Mouse (Mus musculus) bone marrow, adult 2 months (tissue): ENCODE data around the gene Akt1. TPM values are rescaled to one million over a fixed set of nuclear protein-coding genes. Genes with fewer than 3 reads are reported as not detected.

Source experiments
- H3K27ac ChIP-seq: fragments of 200-500 bp; 2 replicates; pipeline ENCODE4 v1.5.1; 2012; ENCODE audit warnings: low read depth, mild to moderate bottlenecking, control low read depth, inconsistent platforms, low read length; ENCODE audit not compliant: control insufficient read depth, poor library complexity, insufficient read depth
- H3K4me1 ChIP-seq: fragments of 200-500 bp; 2 replicates; pipeline ENCODE4 v1.6.1; 2011; ENCODE audit warnings: low read length; ENCODE audit not compliant: control insufficient read depth, insufficient read depth
- H3K4me3 ChIP-seq: fragments of 200-500 bp; replicated peaks from 2 replicates; pipeline ENCODE3; 2011; ENCODE audit warnings: mild to moderate bottlenecking, low read depth, low read length, control low read depth; ENCODE audit not compliant: control insufficient read depth
- CTCF ChIP-seq: fragments of 200-500 bp; IDR thresholded peaks from 2 replicates; pipeline ENCODE4 v1.5.1; 2011; ENCODE audit warnings: low read length, control low read depth; ENCODE audit not compliant: control insufficient read depth, insufficient read depth
- POLR2A ChIP-seq: fragments of 200-500 bp; IDR thresholded peaks from 2 replicates; pipeline ENCODE4 v1.6.1; 2011; ENCODE audit warnings: low read depth, mild to moderate bottlenecking, control low read depth, low read length, borderline replicate concordance; ENCODE audit not compliant: control insufficient read depth
- WGBS: fragments of 180-500 bp; shearing (Covaris S2); methylation state at CpG from one replicate; pipeline ENCODE4 v1.1.7; 2018; 5-methylcytosine and 5-hydroxymethylcytosine counted together
- polyA plus RNA-seq: library from polyadenylated mRNA; stranded (reverse); fragments of >200 nt; gene quantifications from 2 replicates; pipeline ENCODE4 v1.2.4, GENCODE M21; 2011; ENCODE audit warnings: low replicate concordance; ENCODE audit not compliant: missing spikeins, insufficient read depth, insufficient read length

The Akt1 gene
- polyA plus RNA-seq, 1 experiment, result 56.1 TPM

DNA sequence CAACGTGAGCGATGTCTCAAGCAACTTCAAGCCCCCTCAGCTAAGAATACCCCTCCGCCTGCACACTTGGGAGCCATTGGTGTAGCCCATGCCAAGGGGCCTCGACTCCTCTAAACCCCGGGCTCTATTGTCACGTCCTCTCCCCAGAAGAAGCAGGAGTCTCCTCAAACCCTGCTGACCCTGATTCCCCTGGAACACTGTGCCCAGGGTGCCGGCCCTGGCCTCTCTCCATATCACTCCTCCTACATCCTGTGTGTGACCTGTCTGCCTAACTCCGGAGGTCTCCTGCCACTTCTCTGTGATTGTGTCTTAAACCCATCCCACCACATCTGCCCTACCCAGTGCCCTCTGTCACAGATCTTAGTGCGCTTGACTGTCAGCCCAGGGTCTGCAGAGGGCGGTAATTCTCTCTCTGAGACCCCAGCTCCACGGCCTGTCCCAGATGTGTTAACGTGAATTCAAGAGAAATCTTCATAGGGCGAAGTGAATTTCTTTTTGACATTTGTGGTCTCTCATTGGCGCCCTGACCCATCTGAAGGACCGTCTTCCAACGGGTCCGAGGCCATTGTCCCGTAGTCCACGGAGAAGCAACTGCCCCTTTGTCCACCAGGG lies 3.4 kb upstream of the Akt1 start:
- 42% methylated on average over 19 of the region's 19 CpGs for WGBS
- H3K4me1 ChIP-seq, result no peaks in the 10 kb centered on the region; the same call in 1 of the 2 replicates
- H3K27ac ChIP-seq, result peak overlapping the region; percentile 66; the same call in 1 of the 2 replicates
- TF ChIP-seq POLR2A (no peak), CTCF (no peak)
- H3K4me3 ChIP-seq, result peak overlapping the region; percentile 62

DNA sequence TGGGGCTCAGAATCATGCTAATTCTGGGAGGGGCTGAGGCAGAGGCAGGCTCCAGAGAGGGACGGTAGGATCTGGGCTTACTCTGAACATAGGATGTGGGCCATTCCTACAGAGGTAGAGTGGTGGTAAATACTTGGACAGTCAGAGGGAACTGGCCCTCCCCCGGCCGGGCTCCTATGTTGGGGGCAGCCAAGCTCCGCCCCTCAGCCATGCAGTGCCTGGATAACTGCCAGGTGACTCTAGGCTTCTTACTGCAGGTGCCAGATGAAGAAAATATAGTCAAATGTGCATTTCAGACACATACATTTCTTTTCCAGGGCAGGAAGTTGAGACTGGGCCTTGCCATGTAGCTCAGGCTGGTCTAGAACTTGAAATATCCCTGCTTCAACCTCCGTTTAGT lies 2.4 kb upstream of the Akt1 start:
- TF ChIP-seq POLR2A (no peak), CTCF (no peak)
- no peak overlapping the region for H3K4me3 ChIP-seq
- 48% methylated on average over 5 of the region's 5 CpGs for WGBS
- H3K27ac ChIP-seq, result no peak overlapping the region
- H3K4me1 ChIP-seq, result no peaks in the 10 kb centered on the region; the same call in 1 of the 2 replicates

DNA sequence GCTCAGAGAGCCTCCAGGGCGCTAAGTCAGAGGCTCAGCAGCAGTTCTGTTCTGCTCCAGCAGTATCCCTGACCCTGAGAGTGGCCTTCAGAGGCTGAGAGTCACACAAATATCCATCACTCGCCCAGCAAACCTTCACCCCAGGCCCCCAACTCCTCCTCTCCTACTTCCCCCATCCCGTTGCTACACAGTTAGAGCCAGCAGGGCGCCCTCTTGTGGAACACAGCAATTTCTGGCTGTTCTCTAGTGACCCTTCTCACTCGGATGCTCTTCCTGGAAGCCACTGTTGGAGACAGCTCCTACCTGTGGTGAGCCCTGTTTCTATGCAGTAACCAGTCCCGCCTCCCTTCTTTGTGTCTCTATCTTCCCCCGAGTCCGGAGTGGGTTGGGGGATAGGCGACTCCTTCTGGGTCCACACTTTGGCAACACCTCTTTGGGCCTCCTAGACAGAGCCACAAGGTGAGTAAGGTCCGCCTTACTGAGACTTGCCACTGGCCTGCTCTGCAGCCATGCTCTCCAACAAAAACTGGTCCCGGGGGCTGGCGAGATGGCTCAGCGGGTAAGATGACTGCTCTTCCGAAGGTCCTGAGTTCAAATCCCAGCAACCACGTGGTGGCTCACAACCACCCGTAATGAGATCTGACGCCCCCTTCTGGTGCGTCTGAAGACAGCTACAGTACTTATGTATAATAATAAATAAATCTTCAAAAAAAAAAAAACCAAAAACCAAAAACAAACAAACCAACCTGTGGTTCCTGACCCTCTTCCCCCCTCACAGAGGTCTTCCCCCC lies 756 bp upstream of the Akt1 start:
- WGBS, result 18% methylated on average over 18 of the region's 18 CpGs
- peak overlapping the region; percentile 94 for H3K27ac ChIP-seq
- H3K4me1 ChIP-seq, result no peaks in the 10 kb centered on the region; the same call in 1 of the 2 replicates
- peak overlapping the region; percentile 33 for H3K4me3 ChIP-seq
- TF ChIP-seq CTCF, result peak; percentile 92
- no peak for TF ChIP-seq POLR2A

DNA sequence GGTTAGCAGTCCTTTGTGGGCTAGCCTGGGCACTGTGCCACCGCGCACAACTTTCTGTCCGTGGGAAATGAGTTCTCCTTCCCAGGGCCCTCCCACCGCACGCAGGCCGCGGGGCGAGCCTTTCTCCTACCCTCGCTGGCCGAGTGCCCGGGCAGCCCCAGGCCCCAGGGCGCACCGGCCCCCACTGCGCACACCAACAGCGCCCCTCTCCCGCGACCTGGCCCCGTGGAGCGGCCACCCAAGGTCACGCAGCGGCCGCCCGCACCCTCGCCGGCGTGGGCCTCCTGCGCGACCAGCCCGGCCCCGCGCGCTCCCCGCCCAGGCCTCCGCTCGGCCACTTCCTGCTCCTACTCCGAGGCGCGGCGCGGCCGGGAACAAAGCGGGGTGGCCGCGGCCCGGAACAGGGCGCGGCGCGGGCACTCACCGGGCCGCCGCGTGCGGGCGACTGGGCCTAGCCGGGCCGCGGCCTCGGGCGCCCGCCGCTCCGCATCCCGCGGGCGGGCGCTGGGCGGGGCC lies 1.1 kb downstream of the Akt1 start:
- Histone ChIP-seq H3K4me1 (no peaks in the 10 kb centered on the region; the same call in 1 of the 2 replicates), H3K4me3 (peak overlapping the region; percentile 75), H3K27ac (peak overlapping the region; percentile 94)
- TF ChIP-seq CTCF, result no peak
- TF ChIP-seq POLR2A, result no peak; the same call in 1 of the 2 replicates
- WGBS, result 3% methylated on average over 67 of the region's 68 CpGs

DNA sequence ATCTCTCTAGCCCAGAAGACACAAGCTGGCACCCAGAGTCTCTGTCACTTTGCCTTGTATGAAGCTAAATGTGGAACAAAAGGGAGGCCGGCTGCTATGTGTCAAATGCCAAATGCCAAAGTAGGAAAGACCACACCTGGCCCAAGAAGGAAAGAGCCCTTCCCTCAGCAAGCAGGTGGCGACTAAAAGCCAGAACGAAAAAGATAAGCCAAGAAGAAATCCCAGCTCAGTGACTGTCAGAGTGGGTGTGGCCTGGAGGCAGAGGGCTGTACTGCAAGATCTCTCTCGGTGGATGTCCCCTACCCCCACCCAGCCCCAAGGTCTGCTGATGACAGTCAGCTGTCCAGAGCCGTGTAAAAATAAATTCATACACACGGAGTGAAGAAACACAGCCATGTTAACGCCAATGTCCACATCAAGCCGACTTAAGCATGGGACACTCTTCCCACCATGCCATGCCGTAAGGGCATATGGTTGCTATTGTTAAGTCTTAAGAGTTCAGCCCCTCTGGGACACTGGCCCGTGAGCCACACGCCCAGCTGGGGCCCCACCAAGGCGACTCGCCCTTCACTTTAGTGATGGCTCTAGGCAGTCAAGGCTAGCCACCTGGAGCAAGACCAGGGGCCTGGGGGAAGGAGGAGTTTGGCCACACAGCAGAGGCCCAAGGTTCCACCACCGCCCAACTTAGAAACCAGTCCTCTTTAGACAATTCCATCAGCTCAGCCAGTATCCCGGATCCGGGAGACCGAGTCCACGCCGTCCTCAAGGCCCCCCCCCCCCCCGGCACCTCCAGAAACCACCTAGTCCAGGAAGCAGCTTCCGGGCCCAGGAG lies 1.7 kb downstream of the Akt1 start:
- no peak for TF ChIP-seq POLR2A
- TF ChIP-seq CTCF, result no peak
- peak overlapping the region; percentile 94 for H3K27ac ChIP-seq
- 4% methylated on average over 21 of the region's 21 CpGs for WGBS
- peak overlapping the region; percentile 75 for H3K4me3 ChIP-seq
- no peaks in the 10 kb centered on the region; the same call in 1 of the 2 replicates for H3K4me1 ChIP-seq

DNA sequence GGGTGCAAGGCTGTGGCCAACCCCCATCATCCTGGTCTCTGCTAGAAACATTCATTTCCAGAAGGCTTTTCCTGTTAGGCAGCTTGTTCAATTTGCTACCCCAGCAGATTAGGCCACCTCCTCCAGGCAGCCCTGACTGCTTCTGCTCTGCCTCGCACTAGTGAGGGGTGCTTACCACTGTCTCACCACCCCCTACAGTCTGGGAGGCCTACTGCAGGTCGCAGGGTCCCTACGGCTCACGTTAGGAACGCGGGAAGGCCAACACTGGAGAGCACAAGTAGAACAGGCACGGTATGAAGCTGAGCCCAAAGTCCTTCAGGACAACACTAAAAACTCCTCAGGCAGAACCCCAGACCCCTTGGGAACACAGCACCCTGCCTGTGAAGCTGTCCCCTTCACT lies 2.8 kb downstream of the Akt1 start:
- peaks cover under 1% of the 10 kb centered on the region; the same call in 1 of the 2 replicates for H3K4me1 ChIP-seq
- no peak overlapping the region for H3K4me3 ChIP-seq
- TF ChIP-seq POLR2A (no peak), CTCF (no peak)
- WGBS, result 88% methylated on average over 7 of the region's 7 CpGs
- H3K27ac ChIP-seq, result no peak overlapping the region

DNA sequence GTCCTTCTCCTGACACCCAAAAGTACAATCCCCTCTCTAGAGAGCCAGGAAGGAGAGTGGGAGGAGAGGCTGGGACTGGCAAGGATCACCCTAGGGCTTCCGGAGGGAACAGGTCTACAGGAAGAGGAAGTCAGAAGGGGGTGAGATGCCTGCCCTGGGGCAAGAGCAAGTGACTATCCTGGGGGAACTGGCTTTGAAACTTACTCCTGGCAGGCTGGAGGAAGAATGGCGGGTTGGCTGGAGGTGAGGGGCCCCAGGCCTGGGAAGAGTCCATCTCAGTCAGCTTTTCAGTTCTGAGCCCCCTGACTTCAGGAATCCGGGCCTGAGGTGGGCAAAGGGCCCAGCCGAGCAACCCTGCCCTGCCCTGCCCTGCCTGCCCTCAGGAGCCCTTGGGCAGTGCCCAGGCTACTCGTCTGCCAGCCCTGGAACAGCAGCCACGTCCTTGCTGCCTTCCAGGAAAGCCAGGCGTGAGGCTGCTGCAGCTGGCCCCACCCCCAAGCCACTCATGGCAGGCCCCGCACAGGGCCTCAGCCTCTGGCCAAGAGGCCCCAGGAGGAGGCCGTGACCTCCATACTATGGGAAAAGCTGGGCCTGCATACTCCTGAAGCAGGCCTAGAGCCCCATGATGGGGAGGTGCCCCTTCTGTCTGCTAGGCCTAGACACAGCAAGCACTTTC lies 3.8 kb downstream of the Akt1 start:
- TF ChIP-seq CTCF, result no peak
- no peak for TF ChIP-seq POLR2A
- Histone ChIP-seq H3K27ac (no peak overlapping the region), H3K4me3 (no peak overlapping the region), H3K4me1 (peaks cover 2% of the 10 kb centered on the region; the same call in 1 of the 2 replicates)
- WGBS, result 55% methylated on average over 9 of the region's 9 CpGs
